Mouse (Mus musculus) liver, postnatal 0 days (tissue): ENCODE measurements at regions not wholly inside any gene's neighbourhood (a gene's known extent, or its start where the extent isn't known, plus 50 kb on each side); places are given as distances from the start of the nearest gene placed in this dataset.

Experiments
- ATAC-seq: fragments of 200-750 bp; cut with Nextera tagmentation; 2 replicates; pipeline ENCODE4 v1.8.0; 2017; ENCODE audit warnings: mild to moderate bottlenecking, moderate library complexity
- DNase-seq: peaks from one replicate; pipeline ENCODE4 v3.0.0-alpha.2; 2016
- H3K27ac ChIP-seq: fragments of 300-500 bp; sonication (generic); 2 replicates; pipeline ENCODE4 v1.5.1; 2014; ENCODE audit warnings: antibody characterized with exemption, moderate library complexity, mild to moderate bottlenecking, low read depth
- H3K27me3 ChIP-seq: fragments of 300-500 bp; sonication (generic); 2 replicates; pipeline ENCODE4 v1.6.1; 2014; ENCODE audit warnings: low read length, control low read depth, mixed read lengths; ENCODE audit not compliant: insufficient read depth
- H3K36me3 ChIP-seq: fragments of 300-500 bp; sonication (generic); replicated peaks from 2 replicates; pipeline ENCODE4 v1.6.1; 2014; ENCODE audit warnings: mild to moderate bottlenecking, control low read depth, low read length, moderate library complexity, mixed read lengths; ENCODE audit not compliant: insufficient read depth
- H3K4me1 ChIP-seq: fragments of 300-500 bp; sonication (generic); 2 replicates; pipeline ENCODE4 v1.6.1; 2014; ENCODE audit warnings: antibody characterized with exemption, mild to moderate bottlenecking, control low read depth; ENCODE audit not compliant: insufficient read depth
- H3K4me2 ChIP-seq: fragments of 300-500 bp; sonication (generic); 2 replicates; pipeline ENCODE4 v1.6.1; 2014; ENCODE audit warnings: low read depth, mild to moderate bottlenecking, low read length, moderate library complexity, mixed read lengths
- H3K4me3 ChIP-seq: fragments of 300-500 bp; sonication (generic); 2 replicates; pipeline ENCODE4 v1.5.1; 2014; ENCODE audit warnings: low read depth, low read length
- H3K9ac ChIP-seq: fragments of 300-500 bp; sonication (generic); replicated peaks from 2 replicates; pipeline ENCODE4 v1.6.1; 2014; ENCODE audit warnings: mild to moderate bottlenecking, moderate library complexity
- H3K9me3 ChIP-seq: fragments of 300-500 bp; sonication (generic); 2 replicates; pipeline ENCODE4 v1.6.1; 2016; ENCODE audit warnings: mild to moderate bottlenecking, control low read depth, low read length, mixed read lengths
- CTCF ChIP-seq: sonication (generic); IDR thresholded peaks from 2 replicates; pipeline ENCODE4 v1.5.1; 2016; ENCODE audit warnings: antibody characterized with exemption, low read depth
- EP300 ChIP-seq: IDR thresholded peaks from 2 replicates; pipeline ENCODE4 v1.6.1; 2016; ENCODE audit warnings: antibody characterized with exemption, low read depth, mild to moderate bottlenecking
- WGBS: fragments of 180-500 bp; shearing (Covaris S2); extraction: QIAGEN DNeasy Blood & Tissue Kit; methylation state at CpG from one replicate; pipeline ENCODE4 v1.1.7; 2014; ENCODE audit not compliant: insufficient replicate concordance; 5-methylcytosine and 5-hydroxymethylcytosine counted together

DNA sequence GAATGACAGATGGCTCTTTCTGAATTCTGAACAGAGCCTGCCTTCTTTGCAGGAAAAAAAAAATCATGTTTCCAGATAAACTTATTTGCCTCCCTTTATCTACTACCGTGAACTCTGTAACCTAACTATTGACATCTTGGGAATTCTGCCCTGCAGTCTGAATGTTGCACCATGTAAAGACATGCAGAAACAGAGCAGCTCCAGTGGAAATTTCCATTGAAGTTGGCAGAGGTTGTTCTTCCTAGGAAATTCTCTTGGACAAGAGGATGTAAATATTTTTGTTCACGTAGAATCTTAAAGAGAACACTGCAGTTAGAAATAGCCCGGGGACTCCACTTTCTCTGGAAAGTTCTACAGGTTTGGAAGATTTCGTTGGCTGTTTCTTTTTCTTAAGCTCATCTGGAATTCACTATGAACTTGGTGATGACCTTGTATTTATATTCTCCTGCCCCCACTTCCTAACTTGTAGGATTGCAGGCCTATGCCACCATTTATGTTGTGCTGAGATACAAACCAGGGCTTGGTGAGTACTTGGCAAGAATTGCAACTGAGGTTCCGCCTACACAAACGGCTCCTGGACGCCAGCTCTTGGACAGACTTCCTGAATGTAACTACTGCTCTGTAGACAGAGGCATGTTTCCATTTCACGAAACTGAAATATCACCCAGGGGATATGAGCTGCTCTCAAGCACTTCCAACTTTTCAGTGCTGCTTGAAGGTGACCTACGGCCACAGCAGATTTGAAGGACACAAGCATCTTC is 202.7 kb upstream of the Mocs1 start:
- Histone ChIP-seq H3K4me1 (no peaks in the 10 kb centered on the region), H3K27ac (no peak overlapping the region), H3K27me3 (no peaks in the 10 kb centered on the region), H3K36me3 (no peaks in the 10 kb centered on the region), H3K4me2 (no peak overlapping the region), H3K9ac (no peak overlapping the region), H3K9me3 (no peaks in the 10 kb centered on the region), H3K4me3 (no peak overlapping the region)
- no peak for ATAC-seq
- TF ChIP-seq EP300, result no peak
- TF ChIP-seq CTCF, result no peak
- DNase-seq, result no peak
- WGBS, result 66% methylated on average over 9 of the region's 9 CpGs

DNA sequence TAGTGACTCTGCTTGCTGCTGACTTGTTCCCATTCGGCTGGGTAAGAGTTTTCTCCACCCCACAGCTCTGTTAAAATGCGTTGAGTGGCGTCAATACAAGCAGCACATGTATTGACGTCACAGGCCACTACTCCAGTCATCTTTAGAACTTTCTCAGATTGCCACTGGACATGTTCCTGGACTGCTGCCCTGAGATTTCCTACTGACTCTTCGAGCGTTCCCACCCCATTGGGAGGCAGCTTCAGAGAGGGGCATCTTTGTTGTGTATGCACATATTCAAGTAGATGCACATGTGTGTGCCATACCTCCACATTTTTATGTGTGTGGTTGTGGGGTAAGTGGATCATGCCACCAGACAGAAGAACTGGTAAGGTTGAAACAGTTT is 202.2 kb upstream of the Mocs1 start:
- no peak overlapping the region for H3K4me2 ChIP-seq
- ATAC-seq (no peak), DNase-seq (no peak)
- H3K27me3 ChIP-seq, result no peaks in the 10 kb centered on the region
- H3K36me3 ChIP-seq, result no peaks in the 10 kb centered on the region
- TF ChIP-seq EP300 (no peak), CTCF (no peak)
- H3K4me1 ChIP-seq, result no peaks in the 10 kb centered on the region
- no peak overlapping the region for H3K4me3 ChIP-seq
- H3K27ac ChIP-seq, result no peak overlapping the region
- 62% methylated on average over 6 of the region's 6 CpGs for WGBS
- no peaks in the 10 kb centered on the region for H3K9me3 ChIP-seq
- no peak overlapping the region for H3K9ac ChIP-seq

DNA sequence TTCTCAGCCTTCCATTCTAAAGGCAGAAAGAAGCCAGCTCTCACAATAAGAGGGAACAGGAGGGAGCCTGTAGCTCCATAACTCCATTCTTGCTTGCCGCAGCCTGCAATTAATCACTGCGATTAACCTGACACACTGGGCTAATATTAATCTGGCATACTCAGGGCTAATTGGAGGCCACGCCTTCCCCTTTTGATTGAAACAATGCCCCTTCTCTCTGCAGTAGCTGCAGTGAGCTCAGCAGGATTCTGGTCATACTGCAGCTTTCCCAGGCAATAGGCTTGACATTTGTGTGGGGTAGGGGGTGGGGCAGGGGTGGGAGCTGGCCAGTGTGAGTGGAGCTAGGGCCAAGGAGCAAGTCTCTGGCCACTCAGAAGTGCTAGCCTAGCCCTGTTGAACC is 196.9 kb upstream of the Mocs1 start:
- no peaks in the 10 kb centered on the region for H3K4me1 ChIP-seq
- no peaks in the 10 kb centered on the region for H3K36me3 ChIP-seq
- no peaks in the 10 kb centered on the region for H3K9me3 ChIP-seq
- no peaks in the 10 kb centered on the region for H3K27me3 ChIP-seq
- 69% methylated on average over 3 of the region's 3 CpGs for WGBS
- H3K27ac ChIP-seq, result no peak overlapping the region
- ATAC-seq (no peak), DNase-seq (no peak)
- no peak overlapping the region for H3K4me3 ChIP-seq
- TF ChIP-seq CTCF, result no peak
- TF ChIP-seq EP300, result no peak
- H3K4me2 ChIP-seq, result no peak overlapping the region
- H3K9ac ChIP-seq, result no peak overlapping the region

DNA sequence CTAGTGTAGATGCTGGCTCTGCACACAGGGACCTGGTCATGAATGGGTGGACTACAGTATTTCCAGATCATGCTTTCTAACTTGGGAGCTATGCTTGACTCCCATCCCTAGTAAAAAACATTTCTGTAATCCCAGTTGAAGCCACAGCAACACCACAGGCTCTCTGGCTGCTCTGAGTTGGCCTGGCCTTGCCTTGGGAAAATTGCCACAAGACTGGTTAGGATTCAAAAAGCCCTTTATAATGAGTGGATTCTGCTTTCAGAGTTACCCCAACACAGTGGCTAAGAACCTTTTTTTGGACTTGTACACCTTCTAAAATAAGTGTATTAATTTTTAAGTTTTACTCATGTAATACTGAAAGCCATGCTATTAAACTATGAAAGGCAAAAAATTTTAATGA is 188.1 kb upstream of the Mocs1 start:
- no peaks in the 10 kb centered on the region for H3K9me3 ChIP-seq
- H3K27me3 ChIP-seq, result no peaks in the 10 kb centered on the region
- H3K4me3 ChIP-seq, result no peak overlapping the region
- no peak overlapping the region for H3K9ac ChIP-seq
- H3K4me2 ChIP-seq, result no peak overlapping the region
- H3K4me1 ChIP-seq, result no peaks in the 10 kb centered on the region
- no peak for TF ChIP-seq EP300
- TF ChIP-seq CTCF, result no peak
- no peak for DNase-seq
- no peaks in the 10 kb centered on the region for H3K36me3 ChIP-seq
- no peak for ATAC-seq
- no peak overlapping the region for H3K27ac ChIP-seq

DNA sequence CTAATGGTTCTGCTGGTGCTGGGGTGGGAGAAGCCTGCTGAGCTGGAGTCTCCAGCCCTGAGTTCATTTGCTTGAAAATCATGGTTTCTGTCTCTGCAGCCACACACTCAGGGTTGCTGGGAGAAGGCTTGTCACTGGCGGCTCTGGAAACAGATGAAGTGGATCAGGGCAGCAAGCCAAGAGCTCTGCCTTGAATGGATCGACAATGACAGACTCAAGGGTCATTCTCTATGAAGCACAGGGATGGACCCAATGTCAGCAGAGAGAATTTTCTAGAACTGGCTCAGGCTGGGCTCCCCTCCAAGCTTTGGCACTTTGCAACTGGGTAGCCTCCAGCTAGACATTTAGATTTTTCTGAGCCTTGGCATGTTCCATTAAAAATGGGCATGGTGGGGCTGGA is 184.7 kb upstream of the Mocs1 start:
- no peaks in the 10 kb centered on the region for H3K4me1 ChIP-seq
- no peaks in the 10 kb centered on the region for H3K27me3 ChIP-seq
- H3K9me3 ChIP-seq, result no peaks in the 10 kb centered on the region
- H3K4me3 ChIP-seq, result no peak overlapping the region
- no peak overlapping the region for H3K27ac ChIP-seq
- WGBS, result 72% methylated on average over 2 of the region's 2 CpGs
- ATAC-seq, result no peak
- no peaks in the 10 kb centered on the region for H3K36me3 ChIP-seq
- H3K9ac ChIP-seq, result no peak overlapping the region
- no peak for DNase-seq
- no peak overlapping the region for H3K4me2 ChIP-seq
- TF ChIP-seq EP300 (no peak), CTCF (no peak)

DNA sequence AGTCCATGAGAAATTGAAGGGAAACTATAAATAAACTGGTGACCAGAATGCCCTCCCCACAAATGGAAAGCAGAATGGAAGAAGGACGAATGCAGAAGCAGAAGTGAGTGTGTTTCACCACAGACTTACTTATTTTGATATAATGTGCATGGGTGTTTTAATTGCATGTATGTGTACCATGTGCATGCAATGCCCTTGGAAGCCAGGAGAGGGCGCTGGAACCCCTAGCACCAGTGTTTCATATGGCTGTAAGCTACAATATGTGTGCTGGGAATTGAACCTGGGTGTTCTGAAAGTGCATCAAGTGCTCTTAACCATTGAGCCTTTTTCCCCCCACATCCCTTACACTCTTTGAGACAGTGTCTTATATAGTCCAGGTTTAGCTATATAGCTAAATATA is 183.1 kb upstream of the Mocs1 start:
- no peaks in the 10 kb centered on the region for H3K4me1 ChIP-seq
- no peaks in the 10 kb centered on the region for H3K27me3 ChIP-seq
- ATAC-seq (no peak), DNase-seq (no peak)
- no peak overlapping the region for H3K4me3 ChIP-seq
- H3K4me2 ChIP-seq, result no peak overlapping the region
- WGBS, result 41% methylated on average over 2 of the region's 2 CpGs
- no peaks in the 10 kb centered on the region for H3K9me3 ChIP-seq
- no peaks in the 10 kb centered on the region for H3K36me3 ChIP-seq
- TF ChIP-seq CTCF (peak; percentile 31; the same call in 1 of the 2 replicates), EP300 (no peak)
- no peak overlapping the region for H3K27ac ChIP-seq
- no peak overlapping the region for H3K9ac ChIP-seq

DNA sequence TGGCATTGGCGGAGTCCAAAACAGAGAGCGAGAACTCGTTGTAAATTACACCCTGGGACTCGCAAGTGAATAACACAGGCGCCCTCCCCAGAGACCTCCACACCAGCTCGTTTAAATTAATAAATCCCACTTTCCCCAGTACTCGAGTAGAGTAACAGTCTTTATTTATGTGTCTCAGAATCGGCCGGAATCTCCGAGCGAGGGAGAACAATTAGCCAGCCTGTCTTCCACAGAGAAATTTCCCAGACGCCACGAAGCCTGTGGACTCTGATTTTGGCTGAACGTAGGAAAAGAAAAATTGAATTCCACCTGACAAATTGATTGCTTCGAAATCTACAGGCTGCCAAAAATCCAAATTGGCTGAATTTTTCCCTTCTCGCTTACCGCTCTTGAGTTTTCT is 180.9 kb upstream of the Mocs1 start:
- H3K9ac ChIP-seq, result no peak overlapping the region
- no peak for TF ChIP-seq EP300
- no peak for TF ChIP-seq CTCF
- no peak for DNase-seq
- WGBS, result 77% methylated on average over 17 of the region's 17 CpGs
- no peaks in the 10 kb centered on the region for H3K4me1 ChIP-seq
- H3K27ac ChIP-seq, result no peak overlapping the region
- no peaks in the 10 kb centered on the region for H3K9me3 ChIP-seq
- ATAC-seq, result no peak
- no peaks in the 10 kb centered on the region for H3K36me3 ChIP-seq
- no peaks in the 10 kb centered on the region for H3K27me3 ChIP-seq
- no peak overlapping the region for H3K4me2 ChIP-seq
- no peak overlapping the region for H3K4me3 ChIP-seq
